Mouse (Mus musculus) kidney, adult 2 months (tissue): ENCODE data around the gene Fcgr3.
"Not testable (repeated sequence)": the region's sequence is repeated elsewhere in the genome, so short reads cannot be mapped to it uniquely, and the experiment has no call there.

Experiments
- CTCF ChIP-seq: fragments of 200-500 bp; conservative IDR thresholded peaks from 2 replicates; pipeline ENCODE4 v1.5.1; 2011; ENCODE audit warnings: low read depth, mild to moderate bottlenecking, control low read depth, low read length, moderate library complexity, mixed read lengths; ENCODE audit not compliant: insufficient read depth, insufficient read length
- POLR2A ChIP-seq: fragments of 200-500 bp; IDR thresholded peaks from one replicate; pipeline ENCODE4 v1.6.1; 2011; ENCODE audit warnings: low read depth, low read length, control low read depth

DNA sequence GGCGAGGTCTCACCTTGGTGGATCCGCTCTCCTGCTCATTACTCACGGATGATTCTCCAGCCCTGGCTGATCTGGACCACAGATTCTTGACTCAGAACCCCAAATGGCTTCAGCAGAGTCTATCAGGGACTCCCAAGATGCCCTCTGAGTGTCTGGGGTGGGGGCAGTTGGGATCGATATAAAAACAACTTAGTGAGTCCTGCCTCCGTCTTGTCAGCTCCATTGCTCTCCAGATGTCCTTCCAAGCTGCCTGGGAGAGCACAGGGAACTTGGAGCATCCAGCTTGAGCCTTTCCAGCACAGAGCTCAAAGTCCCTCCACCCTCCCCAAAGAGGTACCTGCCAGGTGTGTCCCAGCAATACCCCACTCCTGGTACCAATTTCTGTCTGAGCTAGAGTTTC lies 11.4 kb upstream of the Fcgr3 start:
- not testable (repeated sequence) for TF ChIP-seq CTCF, POLR2A
